Mouse (Mus musculus) lung, embryonic 16.5 days (tissue): ENCODE data around the gene Ogfr. TPM values are rescaled to one million over a fixed set of nuclear protein-coding genes. Genes with fewer than 3 reads are reported as not detected.

Source experiments
- ATAC-seq: fragments of 200-750 bp; cut with Nextera tagmentation; 2 replicates; pipeline ENCODE4 v1.8.0; 2017; ENCODE audit warnings: low read depth, mild to moderate bottlenecking, moderate library complexity
- H3K27ac ChIP-seq: fragments of 300-500 bp; sonication (generic); 2 replicates; pipeline ENCODE4 v1.5.1; 2014; ENCODE audit warnings: mild to moderate bottlenecking, control low read depth, low read length
- H3K27me3 ChIP-seq: fragments of 300-500 bp; sonication (generic); 2 replicates; pipeline ENCODE4 v1.6.1; 2014; ENCODE audit warnings: low read depth, low read length, mixed read lengths; ENCODE audit not compliant: control insufficient read depth, insufficient read depth
- H3K36me3 ChIP-seq: fragments of 300-500 bp; sonication (generic); 2 replicates; pipeline ENCODE4 v1.6.1; 2014; ENCODE audit warnings: low read length; ENCODE audit not compliant: control insufficient read depth, insufficient read depth
- H3K4me1 ChIP-seq: fragments of 300-500 bp; sonication (generic); replicated peaks from 2 replicates; pipeline ENCODE4 v1.6.1; 2014; ENCODE audit warnings: low read length, mixed read lengths; ENCODE audit not compliant: control insufficient read depth, insufficient read depth
- H3K4me2 ChIP-seq: fragments of 300-500 bp; sonication (generic); 2 replicates; pipeline ENCODE4 v1.6.1; 2014; ENCODE audit warnings: low read depth, low read length, control low read depth
- H3K4me3 ChIP-seq: fragments of 300-500 bp; sonication (generic); 2 replicates; pipeline ENCODE4 v1.5.1; 2014; ENCODE audit warnings: mild to moderate bottlenecking, low read length, control low read depth
- H3K9ac ChIP-seq: fragments of 300-500 bp; sonication (generic); 2 replicates; pipeline ENCODE4 v1.6.1; 2014; ENCODE audit warnings: low read length, control low read depth
- H3K9me3 ChIP-seq: fragments of 300-500 bp; sonication (generic); 2 replicates; pipeline ENCODE4 v1.6.1; 2016; ENCODE audit warnings: low read length; ENCODE audit not compliant: control insufficient read depth
- WGBS: fragments of 180-500 bp; shearing (Covaris S2); extraction: QIAGEN DNeasy Blood & Tissue Kit; methylation state at CpG from one replicate; pipeline ENCODE4 v1.1.7; 2014; 5-methylcytosine and 5-hydroxymethylcytosine counted together
- polyA plus RNA-seq: library from polyadenylated mRNA; unstranded; fragments of >200 nt; fragmentation: Nextera tagmentation; extraction: Ambion mirVana; gene quantifications from 2 replicates; pipeline ENCODE4 v1.2.1, GENCODE M21; 2015

The Ogfr gene
- polyA plus RNA-seq, 1 experiment from 2014 or later = 46.9 TPM

GRCm38 (mm10) chr2:180563296-180563695 lies 25.7 kb upstream of the Ogfr start:
- peaks cover 6% of the 10 kb centered on the region for H3K27me3 ChIP-seq
- no peak overlapping the region for H3K27ac ChIP-seq
- H3K9me3 ChIP-seq = peaks cover 4% of the 10 kb centered on the region; the same call in 1 of the 2 replicates
- no peak overlapping the region for H3K4me3 ChIP-seq
- no peaks in the 10 kb centered on the region for H3K36me3 ChIP-seq
- peaks cover 8% of the 10 kb centered on the region; the same call in 1 of the 2 replicates for H3K4me1 ChIP-seq
- no peak overlapping the region for H3K4me2 ChIP-seq
- 51% methylated on average over 6 of the region's 6 CpGs for WGBS
- ATAC-seq = no peak
- H3K9ac ChIP-seq = no peak overlapping the region

DNA sequence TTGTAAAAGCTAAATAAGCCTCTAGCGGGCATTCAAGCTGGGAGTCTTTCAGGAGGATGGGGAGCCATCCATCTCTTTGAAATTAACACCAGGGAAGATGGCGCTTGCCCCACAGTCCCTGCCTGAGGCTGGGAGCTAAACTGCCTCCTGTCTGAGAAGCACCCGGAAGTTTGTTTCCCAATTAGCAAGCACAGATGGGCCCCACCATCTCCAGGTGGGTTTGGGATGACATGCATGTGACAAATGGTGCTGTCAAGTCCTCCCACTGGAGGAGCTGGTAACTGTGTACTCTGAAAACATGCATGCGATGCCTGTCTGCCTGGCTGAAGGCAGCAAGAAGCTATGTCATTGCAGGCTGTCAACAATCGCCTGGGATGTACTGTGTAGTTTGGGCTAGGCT lies 25.2 kb upstream of the Ogfr start:
- H3K27me3 ChIP-seq = peaks cover 6% of the 10 kb centered on the region
- H3K4me3 ChIP-seq = no peak overlapping the region
- no peak overlapping the region for H3K27ac ChIP-seq
- peaks cover 11% of the 10 kb centered on the region for H3K4me1 ChIP-seq
- ATAC-seq = no peak
- H3K9ac ChIP-seq = no peak overlapping the region
- WGBS = 32% methylated on average over 5 of the region's 5 CpGs
- H3K4me2 ChIP-seq = no peak overlapping the region
- H3K36me3 ChIP-seq = no peaks in the 10 kb centered on the region
- H3K9me3 ChIP-seq = peaks cover 4% of the 10 kb centered on the region; the same call in 1 of the 2 replicates

- WGBS = 18% methylated on average over 13 of the region's 13 CpGs
- no peak overlapping the region for H3K4me2 ChIP-seq
- H3K27ac ChIP-seq = no peak overlapping the region
- peaks cover 20% of the 10 kb centered on the region for H3K4me1 ChIP-seq
- peaks cover 6% of the 10 kb centered on the region for H3K27me3 ChIP-seq
- ATAC-seq = peak; percentile 61
- no peaks in the 10 kb centered on the region for H3K9me3 ChIP-seq
- H3K36me3 ChIP-seq = no peaks in the 10 kb centered on the region
- H3K4me3 ChIP-seq = no peak overlapping the region
- no peak overlapping the region for H3K9ac ChIP-seq
These were observed 22.7 kb upstream of the Ogfr start for GRCm38 (mm10) chr2:180566240-180566913.

- 8% methylated on average over 3 of the region's 3 CpGs for WGBS
- no peak overlapping the region for H3K27ac ChIP-seq
These were observed 19.9 kb upstream of the Ogfr start for GRCm38 (mm10) chr2:180569028-180569643.

GRCm38 (mm10) chr2:180576482-180576881 lies 12.6 kb upstream of the Ogfr start:
- Histone ChIP-seq H3K9me3 (no peaks in the 10 kb centered on the region), H3K4me3 (no peak overlapping the region), H3K4me1 (no peaks in the 10 kb centered on the region), H3K36me3 (no peaks in the 10 kb centered on the region), H3K27me3 (no peaks in the 10 kb centered on the region; the same call in 1 of the 2 replicates), H3K4me2 (no peak overlapping the region), H3K27ac (no peak overlapping the region), H3K9ac (no peak overlapping the region)
- 54% methylated on average over 4 of the region's 4 CpGs for WGBS
- no peak for ATAC-seq

More at GRCm38 (mm10) chr2:180569028-180569643, 19.9 kb upstream of the Ogfr start:
- Histone ChIP-seq H3K27me3 (peaks cover 2% of the 10 kb centered on the region; the same call in 1 of the 2 replicates), H3K9ac (no peak overlapping the region), H3K4me1 (peaks cover 20% of the 10 kb centered on the region), H3K4me3 (no peak overlapping the region), H3K4me2 (no peak overlapping the region), H3K9me3 (no peaks in the 10 kb centered on the region), H3K36me3 (no peaks in the 10 kb centered on the region)
- ATAC-seq = peak; percentile 89

GRCm38 (mm10) chr2:180578686-180579085 lies 10.4 kb upstream of the Ogfr start:
- Histone ChIP-seq H3K9me3 (no peaks in the 10 kb centered on the region), H3K4me2 (no peak overlapping the region), H3K4me1 (peaks cover 7% of the 10 kb centered on the region), H3K27ac (no peak overlapping the region), H3K4me3 (no peak overlapping the region), H3K36me3 (no peaks in the 10 kb centered on the region), H3K9ac (no peak overlapping the region), H3K27me3 (no peaks in the 10 kb centered on the region; the same call in 1 of the 2 replicates)
- no peak for ATAC-seq
- WGBS = 3% methylated on average over 3 of the region's 3 CpGs

GRCm38 (mm10) chr2:180581002-180581401 lies 8.0 kb upstream of the Ogfr start, which contains the start of gene Mrgbp:
Gene Mrgbp, plus strand, starts transcription at chr2:180581304.
- no peak for ATAC-seq
- 63% methylated on average over 3 of the region's 3 CpGs for whole genome bisulfite sequencing
- peaks cover 10% of the 10 kb centered on the region for H3K4me1 ChIP-seq
- no peaks in the 10 kb centered on the region; the same call in 1 of the 2 replicates for H3K27me3 ChIP-seq
- no peaks in the 10 kb centered on the region for H3K9me3 ChIP-seq
- no peak within 1 kb of the TSS for H3K4me3 ChIP-seq
- no peak within 1 kb of the TSS for H3K9ac ChIP-seq
- no peak within 1 kb of the TSS for H3K4me2 ChIP-seq
- peaks cover 12% of the 10 kb centered on the region for H3K36me3 ChIP-seq
- no peak within 1 kb of the TSS for H3K27ac ChIP-seq

- H3K9me3 ChIP-seq = no peaks in the 10 kb centered on the region
- H3K36me3 ChIP-seq = peaks cover 16% of the 10 kb centered on the region
- peak overlapping the region; percentile 98 for H3K9ac ChIP-seq
- H3K4me2 ChIP-seq = peak overlapping the region; percentile 94
- peak overlapping the region; percentile 61; the same call in 1 of the 2 replicates for H3K27ac ChIP-seq
- no peaks in the 10 kb centered on the region; the same call in 1 of the 2 replicates for H3K27me3 ChIP-seq
- peak overlapping the region; percentile 84 for H3K4me3 ChIP-seq
- H3K4me1 ChIP-seq = peaks cover 10% of the 10 kb centered on the region
- ATAC-seq = peak; percentile 85
- WGBS = under 1% methylated on average over 31 of the region's 57 CpGs
These were observed 6.4 kb upstream of the Ogfr start for GRCm38 (mm10) chr2:180582481-180583153.

- peaks cover 16% of the 10 kb centered on the region for H3K36me3 ChIP-seq
- peak overlapping the region; percentile 98 for H3K9ac ChIP-seq
- no peaks in the 10 kb centered on the region; the same call in 1 of the 2 replicates for H3K27me3 ChIP-seq
- ATAC-seq = no peak; the same call in 1 of the 2 replicates
- WGBS = 18% methylated on average over 7 of the region's 7 CpGs
- H3K27ac ChIP-seq = no peak overlapping the region
- peak overlapping the region; percentile 94 for H3K4me2 ChIP-seq
- H3K4me3 ChIP-seq = peak overlapping the region; percentile 84
- no peaks in the 10 kb centered on the region for H3K9me3 ChIP-seq
- H3K4me1 ChIP-seq = peaks cover 10% of the 10 kb centered on the region
These were observed 5.9 kb upstream of the Ogfr start for GRCm38 (mm10) chr2:180583154-180583507.
